Mouse (Mus musculus) lung, postnatal 0 days (tissue): ENCODE measurements at regions not wholly inside any gene's neighbourhood (a gene's known extent, or its start where the extent isn't known, plus 50 kb on each side); places are given as distances from the start of the nearest gene placed in this dataset.

Experiments used
- ATAC-seq: fragments of 200-750 bp; cut with Nextera tagmentation; 2 replicates; pipeline ENCODE4 v1.8.0; 2017; ENCODE audit warnings: moderate library complexity
- DNase-seq: peaks from one replicate; pipeline ENCODE4 v3.0.0-alpha.2; 2016; ENCODE audit warnings: low spot score
- H3K27ac ChIP-seq: fragments of 300-500 bp; sonication (generic); 2 replicates; pipeline ENCODE4 v1.5.1; 2014; ENCODE audit warnings: antibody characterized with exemption, mild to moderate bottlenecking, low read length, mixed read lengths
- H3K27me3 ChIP-seq: fragments of 300-500 bp; sonication (generic); replicated peaks from 2 replicates; pipeline ENCODE4 v1.6.1; 2014; ENCODE audit warnings: low read length, mixed read lengths; ENCODE audit not compliant: insufficient read depth
- H3K36me3 ChIP-seq: fragments of 300-500 bp; sonication (generic); 2 replicates; pipeline ENCODE4 v1.6.1; 2014; ENCODE audit warnings: low read length, mixed read lengths; ENCODE audit not compliant: insufficient read depth
- H3K4me1 ChIP-seq: fragments of 300-500 bp; sonication (generic); 2 replicates; pipeline ENCODE4 v1.6.1; 2014; ENCODE audit warnings: antibody characterized with exemption, low read depth, low read length, mixed read lengths; ENCODE audit not compliant: insufficient read depth
- H3K4me2 ChIP-seq: fragments of 300-500 bp; sonication (generic); replicated peaks from 2 replicates; pipeline ENCODE4 v1.6.1; 2014; ENCODE audit warnings: low read depth, mild to moderate bottlenecking, low read length, moderate library complexity, mixed read lengths
- H3K4me3 ChIP-seq: fragments of 300-500 bp; sonication (generic); 2 replicates; pipeline ENCODE4 v1.5.1; 2014; ENCODE audit warnings: low read depth, low read length
- H3K9ac ChIP-seq: fragments of 300-500 bp; sonication (generic); replicated peaks from 2 replicates; pipeline ENCODE4 v1.6.1; 2014; ENCODE audit warnings: low read depth, mild to moderate bottlenecking
- H3K9me3 ChIP-seq: fragments of 300-500 bp; sonication (generic); 2 replicates; pipeline ENCODE4 v1.6.1; 2016; ENCODE audit warnings: low read length, mixed read lengths
- CTCF ChIP-seq: IDR thresholded peaks from 2 replicates; pipeline ENCODE4 v1.5.1; 2016; ENCODE audit warnings: antibody characterized with exemption, mild to moderate bottlenecking
- EP300 ChIP-seq: IDR thresholded peaks from 2 replicates; pipeline ENCODE4 v1.6.1; 2016; ENCODE audit warnings: antibody characterized with exemption, mild to moderate bottlenecking, control low read depth
- WGBS: fragments of 180-500 bp; shearing (Covaris S2); extraction: QIAGEN DNeasy Blood & Tissue Kit; methylation state at CpG from one replicate; pipeline ENCODE4 v1.1.7; 2014; 5-methylcytosine and 5-hydroxymethylcytosine counted together

GRCm38 (mm10) chr8:56434826-56435225 is 116.0 kb downstream of the Cep44 start:
- no peaks in the 10 kb centered on the region for H3K9me3 ChIP-seq
- no peak overlapping the region for H3K9ac ChIP-seq
- H3K36me3 ChIP-seq, result no peaks in the 10 kb centered on the region
- no peak overlapping the region for H3K4me3 ChIP-seq
- TF ChIP-seq CTCF (no peak), EP300 (no peak)
- DNase-seq (no peak), ATAC-seq (no peak)
- H3K27me3 ChIP-seq, result no peaks in the 10 kb centered on the region
- 94% methylated on average over 1 of the region's 1 CpGs for WGBS
- H3K4me2 ChIP-seq, result no peak overlapping the region
- H3K27ac ChIP-seq, result no peak overlapping the region
- no peaks in the 10 kb centered on the region for H3K4me1 ChIP-seq

- no peak overlapping the region for H3K4me2 ChIP-seq
- ATAC-seq, result no peak; the same call in 1 of the 2 replicates
- 57% methylated on average over 3 of the region's 3 CpGs for WGBS
- no peaks in the 10 kb centered on the region for H3K27me3 ChIP-seq
- TF ChIP-seq CTCF, result no peak
- TF ChIP-seq EP300, result peak; percentile 69
- H3K4me3 ChIP-seq, result no peak overlapping the region
- no peaks in the 10 kb centered on the region for H3K4me1 ChIP-seq
- H3K27ac ChIP-seq, result no peak overlapping the region
- H3K9me3 ChIP-seq, result no peaks in the 10 kb centered on the region
- no peaks in the 10 kb centered on the region for H3K36me3 ChIP-seq
- no peak for DNase-seq
- no peak overlapping the region for H3K9ac ChIP-seq
Observed at GRCm38 (mm10) chr8:56412026-56412425, 117.6 kb downstream of the Hpgd start.

GRCm38 (mm10) chr8:56410412-56410811 is 116.0 kb downstream of the Hpgd start:
- TF ChIP-seq CTCF (no peak), EP300 (peak; percentile 71)
- Histone ChIP-seq H3K4me3 (no peak overlapping the region), H3K9ac (no peak overlapping the region), H3K27ac (no peak overlapping the region), H3K36me3 (no peaks in the 10 kb centered on the region), H3K9me3 (no peaks in the 10 kb centered on the region), H3K4me2 (no peak overlapping the region), H3K4me1 (no peaks in the 10 kb centered on the region), H3K27me3 (no peaks in the 10 kb centered on the region)
- 28% methylated on average over 1 of the region's 1 CpGs for WGBS
- ATAC-seq (peak; percentile 28), DNase-seq (peak; percentile 39)

- DNase-seq, result no peak
- TF ChIP-seq CTCF (no peak), EP300 (no peak)
- Histone ChIP-seq H3K4me2 (no peak overlapping the region), H3K27me3 (no peaks in the 10 kb centered on the region), H3K27ac (no peak overlapping the region), H3K9ac (no peak overlapping the region), H3K4me3 (no peak overlapping the region), H3K9me3 (no peaks in the 10 kb centered on the region), H3K36me3 (no peaks in the 10 kb centered on the region), H3K4me1 (no peaks in the 10 kb centered on the region)
- 45% methylated on average over 2 of the region's 2 CpGs for WGBS
- ATAC-seq, result no peak
Observed at GRCm38 (mm10) chr8:56407267-56407666, 112.9 kb downstream of the Hpgd start.

GRCm38 (mm10) chr8:56406317-56406716 is 111.9 kb downstream of the Hpgd start:
- Histone ChIP-seq H3K36me3 (no peaks in the 10 kb centered on the region), H3K9me3 (no peaks in the 10 kb centered on the region), H3K27me3 (no peaks in the 10 kb centered on the region), H3K4me1 (no peaks in the 10 kb centered on the region), H3K4me3 (no peak overlapping the region), H3K27ac (no peak overlapping the region), H3K9ac (no peak overlapping the region), H3K4me2 (no peak overlapping the region)
- DNase-seq, result no peak
- TF ChIP-seq CTCF (no peak), EP300 (no peak)
- no peak for ATAC-seq

- Histone ChIP-seq H3K9ac (no peak overlapping the region), H3K4me1 (no peaks in the 10 kb centered on the region), H3K9me3 (no peaks in the 10 kb centered on the region), H3K4me2 (no peak overlapping the region), H3K36me3 (no peaks in the 10 kb centered on the region), H3K4me3 (no peak overlapping the region), H3K27ac (no peak overlapping the region), H3K27me3 (no peaks in the 10 kb centered on the region)
- WGBS, result 62% methylated on average over 1 of the region's 1 CpGs
- DNase-seq (no peak), ATAC-seq (no peak)
- no peak for TF ChIP-seq CTCF
- TF ChIP-seq EP300, result no peak
Observed at GRCm38 (mm10) chr8:56397611-56398010, 103.2 kb downstream of the Hpgd start.

GRCm38 (mm10) chr8:56396352-56396751 is 102.0 kb downstream of the Hpgd start:
- Histone ChIP-seq H3K9ac (no peak overlapping the region), H3K36me3 (no peaks in the 10 kb centered on the region), H3K27me3 (no peaks in the 10 kb centered on the region), H3K9me3 (no peaks in the 10 kb centered on the region), H3K27ac (no peak overlapping the region), H3K4me3 (no peak overlapping the region), H3K4me1 (no peaks in the 10 kb centered on the region), H3K4me2 (no peak overlapping the region)
- DNase-seq (peak; percentile 68), ATAC-seq (peak; percentile 64; the same call in 1 of the 2 replicates)
- no peak for TF ChIP-seq CTCF
- TF ChIP-seq EP300, result peak; percentile 73
- WGBS, result 32% methylated on average over 1 of the region's 1 CpGs
